Mouse (Mus musculus) kidney, adult 2 months (tissue): ENCODE results near the gene Slc9a6. TPM values are rescaled to one million over a fixed set of nuclear protein-coding genes. Genes with fewer than 3 reads are reported as not detected.

ENCODE experiments used
- DNase-seq: peaks from one replicate; pipeline ENCODE4 v3.0.0; 2021
- H3K27ac ChIP-seq: fragments of 200-500 bp; 2 replicates; pipeline ENCODE4 v1.5.1; 2012; ENCODE audit warnings: low read depth, low read length, control low read depth, inconsistent platforms; ENCODE audit not compliant: insufficient read depth
- H3K27me3 ChIP-seq: fragments of 200-500 bp; replicated peaks from 2 replicates; pipeline ENCODE4 v1.6.1; 2012; ENCODE audit warnings: mild to moderate bottlenecking, moderate library complexity, low read length, inconsistent platforms; ENCODE audit not compliant: control insufficient read depth, insufficient read depth
- H3K36me3 ChIP-seq: fragments of 200-500 bp; 2 replicates; pipeline ENCODE4 v1.6.1; 2012; ENCODE audit warnings: mild to moderate bottlenecking, moderate library complexity, low read length, inconsistent platforms; ENCODE audit not compliant: control insufficient read depth, insufficient read depth
- H3K4me1 ChIP-seq: fragments of 200-500 bp; 2 replicates; pipeline ENCODE4 v1.6.1; 2011; ENCODE audit warnings: low read length; ENCODE audit not compliant: control insufficient read depth, insufficient read depth
- H3K4me3 ChIP-seq: fragments of 200-500 bp; 2 replicates; pipeline ENCODE4 v1.5.1; 2011; ENCODE audit warnings: mild to moderate bottlenecking, low read depth, low read length, control low read depth; ENCODE audit not compliant: insufficient read depth
- CTCF ChIP-seq: fragments of 200-500 bp; conservative IDR thresholded peaks from 2 replicates; pipeline ENCODE4 v1.5.1; 2011; ENCODE audit warnings: low read depth, mild to moderate bottlenecking, control low read depth, low read length, moderate library complexity, mixed read lengths; ENCODE audit not compliant: insufficient read depth, insufficient read length
- POLR2A ChIP-seq: fragments of 200-500 bp; IDR thresholded peaks from one replicate; pipeline ENCODE4 v1.6.1; 2011; ENCODE audit warnings: low read depth, low read length, control low read depth
- WGBS: fragments of 180-500 bp; shearing (Covaris S2); methylation state at CpG from one replicate; pipeline ENCODE4 v1.1.7; 2018; 5-methylcytosine and 5-hydroxymethylcytosine counted together
- polyA plus RNA-seq: library from polyadenylated mRNA; depleted of rRNA; stranded (reverse); fragments of >200 nt; gene quantifications from 2 replicates; pipeline ENCODE4 v1.2.3, GENCODE M21; 2012; rRNA removed

The Slc9a6 gene
- polyA plus RNA-seq, 1 experiment, result 22.8 TPM

- 73% methylated on average over 8 of the region's 8 CpGs for WGBS
- H3K36me3 ChIP-seq, result no peaks in the 10 kb centered on the region
- no peaks in the 10 kb centered on the region for H3K27me3 ChIP-seq
- no peak for TF ChIP-seq CTCF
- TF ChIP-seq POLR2A, result no peak
- H3K27ac ChIP-seq, result no peak overlapping the region
- no peak overlapping the region for H3K4me3 ChIP-seq
- peaks cover 3% of the 10 kb centered on the region; the same call in 1 of the 2 replicates for H3K4me1 ChIP-seq
- DNase-seq, result no peak
Observed at GRCm38 (mm10) chrX:56703965-56704562, 94.5 kb downstream of the Slc9a6 start.

- DNase-seq, result no peak
- no peak overlapping the region for H3K4me3 ChIP-seq
- H3K27ac ChIP-seq, result no peak overlapping the region
- no peaks in the 10 kb centered on the region for H3K4me1 ChIP-seq
- TF ChIP-seq POLR2A, result no peak
- H3K27me3 ChIP-seq, result no peaks in the 10 kb centered on the region
- WGBS, result 70% methylated on average over 6 of the region's 6 CpGs
- H3K36me3 ChIP-seq, result no peaks in the 10 kb centered on the region
Observed at GRCm38 (mm10) chrX:56708592-56709370, 99.2 kb downstream of the Slc9a6 start.

GRCm38 (mm10) chrX:56710522-56710921 is 101.0 kb downstream of the Slc9a6 start:
- H3K27me3 ChIP-seq, result no peaks in the 10 kb centered on the region
- 93% methylated on average over 1 of the region's 1 CpGs for WGBS
- no peaks in the 10 kb centered on the region for H3K4me1 ChIP-seq
- no peak for DNase-seq
- no peak overlapping the region for H3K27ac ChIP-seq
- no peaks in the 10 kb centered on the region for H3K36me3 ChIP-seq
- H3K4me3 ChIP-seq, result no peak overlapping the region
- TF ChIP-seq POLR2A, result no peak
- no peak for TF ChIP-seq CTCF

GRCm38 (mm10) chrX:56712666-56713065 is 103.1 kb downstream of the Slc9a6 start:
- Histone ChIP-seq H3K4me1 (no peaks in the 10 kb centered on the region), H3K27me3 (no peaks in the 10 kb centered on the region), H3K27ac (no peak overlapping the region), H3K4me3 (no peak overlapping the region), H3K36me3 (no peaks in the 10 kb centered on the region)
- WGBS, result 93% methylated on average over 1 of the region's 1 CpGs
- no peak for DNase-seq
- no peak for TF ChIP-seq CTCF
- no peak for TF ChIP-seq POLR2A

Other genes starting within 250 kb of the Slc9a6 start
- gene Smim10l2a, start 235.2 kb upstream of the Slc9a6 start, polyA plus RNA-seq, result 1.0 and 1.8 TPM in 2 replicates
- gene Gm2174, start 161.8 kb upstream of the Slc9a6 start, polyA plus RNA-seq, result not detected in 2 replicates
- gene Ints6l, start 154.9 kb upstream of the Slc9a6 start, polyA plus RNA-seq, result 8.6 and 9.6 TPM in 2 replicates
- not detected in 2 replicates for gene Gm10477, start 85.0 kb upstream of the Slc9a6 start, polyA plus RNA-seq
- not detected in 2 replicates for gene Gm648, start 60.2 kb upstream of the Slc9a6 start, polyA plus RNA-seq
- 11.0 and 12.8 TPM in 2 replicates for gene Mmgt1, start 11.7 kb upstream of the Slc9a6 start, polyA plus RNA-seq
- gene Fhl1, start 122.0 kb downstream of the Slc9a6 start, polyA plus RNA-seq, result 155 and 165 TPM in 2 replicates
- 0.02 and 0.10 TPM in 2 replicates for gene Map7d3, start 212.6 kb downstream of the Slc9a6 start, polyA plus RNA-seq